Mouse (Mus musculus): ENCODE data around the gene Fgd2. TPM values are rescaled to one million over a fixed set of nuclear protein-coding genes. Genes with fewer than 3 reads are reported as not detected.
"Not testable (repeated sequence)": the region's sequence is repeated elsewhere in the genome, so short reads cannot be mapped to it uniquely, and the experiment has no call there.

The Fgd2 gene
- 1 to 10 TPM in 3 of 4 experiments, under 1 TPM in 1; 0.75 to 3.6 (median 1.5) TPM for total RNA-seq (2022)

DNA sequence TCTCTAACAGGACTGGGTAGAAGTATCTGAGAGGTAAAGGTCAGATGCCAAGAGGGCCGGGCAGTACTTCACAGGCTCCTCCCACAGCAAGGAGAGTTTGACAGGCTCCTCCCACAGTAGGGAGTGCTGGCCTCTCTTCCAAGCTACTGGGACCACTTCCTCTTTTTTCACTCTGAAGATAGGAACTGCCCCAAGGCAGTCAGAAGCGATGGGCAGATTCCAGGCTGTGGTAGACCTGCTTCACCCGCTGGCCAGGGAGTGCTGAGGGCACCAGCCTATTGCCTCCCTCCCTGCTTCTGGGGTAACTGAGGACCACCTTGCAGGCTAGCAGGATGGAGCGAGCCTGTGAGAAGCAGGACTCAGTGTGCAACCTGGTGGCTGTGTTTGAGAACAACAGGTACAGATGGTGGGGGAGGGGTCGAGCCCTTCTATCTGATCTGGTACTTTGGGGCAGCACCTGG, at the start of gene Fgd2:
Fgd2 (plus strand) TSS at position 154 of the 461 bp plus-strand sequence.
- DNase-seq (ENCODE audit: low spot score), result no peak

DNA sequence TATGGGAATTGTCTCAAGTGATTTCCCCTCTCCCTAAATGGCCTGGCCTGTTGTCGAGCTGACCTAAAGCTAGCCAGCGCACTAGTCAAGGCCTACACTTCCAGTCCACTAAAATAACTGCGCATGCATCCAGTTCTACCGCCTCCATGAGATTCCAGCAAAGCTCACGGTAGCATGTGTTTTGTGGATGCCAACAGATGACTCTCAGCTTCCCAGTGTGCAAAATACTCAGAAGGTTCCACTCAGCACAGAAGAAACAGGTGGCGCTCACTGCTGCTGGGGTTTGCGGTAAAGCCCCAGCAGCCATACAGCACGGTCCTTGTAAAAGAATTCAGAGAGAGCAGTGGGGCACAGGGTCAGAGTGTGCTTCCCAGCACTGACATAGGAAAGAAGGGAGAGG, 49.1 kb upstream of the Fgd2 start:
- DNase-seq (ENCODE audit: low spot score), result no peak

DNA sequence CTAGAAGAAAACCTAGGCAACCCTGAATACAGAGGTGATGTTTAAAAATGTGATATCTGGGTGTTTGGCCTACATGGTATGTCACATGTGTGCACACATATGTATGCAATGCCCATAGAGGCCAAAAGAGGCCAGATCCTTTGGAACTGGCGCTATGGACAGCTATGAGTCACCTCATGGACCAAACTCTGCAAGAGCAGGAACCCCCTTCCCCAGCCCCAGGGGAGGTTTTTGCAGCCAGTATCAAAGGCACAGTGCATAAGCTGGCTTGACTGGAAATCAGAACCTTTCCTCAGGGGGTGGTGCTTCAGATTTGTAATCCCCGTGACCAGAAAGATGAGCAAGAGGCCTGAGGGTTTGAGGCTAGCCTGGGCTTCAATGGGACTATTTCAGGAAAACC, 48.6 kb upstream of the Fgd2 start:
- DNase-seq (ENCODE audit: low spot score), result no peak

DNA sequence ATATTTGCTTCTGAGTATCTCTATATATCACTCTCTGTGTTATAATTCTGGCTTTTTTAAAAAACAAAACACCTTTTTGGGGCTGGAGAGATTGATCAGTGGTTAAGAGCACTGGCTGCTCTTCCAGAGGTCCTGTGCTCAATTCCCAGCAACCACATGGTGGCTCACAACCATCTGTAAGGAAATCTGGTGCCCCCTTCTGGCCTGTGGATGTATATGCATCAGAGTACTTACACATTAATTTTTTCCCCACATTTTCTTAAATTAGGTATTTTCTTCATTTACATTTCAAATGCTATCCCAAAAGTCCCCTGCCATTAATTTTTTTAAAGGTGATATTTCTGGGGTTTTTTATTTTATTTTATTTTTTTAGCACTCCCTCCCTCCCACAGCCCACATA, 47.4 kb upstream of the Fgd2 start:
- no peak for DNase-seq (ENCODE audit: low spot score)

- no peak for DNase-seq (ENCODE audit: low spot score)
These were observed 44.8 kb upstream of the Fgd2 start for GRCm38 (mm10) chr17:29315672-29316465.

DNA sequence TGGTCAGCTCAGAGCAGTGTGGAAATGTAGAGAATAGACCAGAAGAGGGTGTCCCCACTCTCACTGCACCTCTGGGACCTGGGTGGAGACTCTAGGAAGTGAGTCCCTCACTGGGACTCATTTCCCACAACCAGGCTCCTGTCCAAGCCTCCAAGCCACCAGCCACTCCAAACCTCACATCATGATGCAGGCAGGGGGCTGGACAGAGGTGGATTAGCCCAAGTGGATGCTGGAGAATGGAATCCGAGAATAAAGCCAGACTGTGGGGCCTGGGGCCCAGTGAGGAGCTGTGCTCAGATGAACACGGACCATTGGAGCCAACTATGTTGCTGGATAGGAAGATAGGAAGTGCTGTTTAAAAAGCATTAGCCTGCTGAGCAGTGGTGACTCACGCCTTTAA, 43.8 kb upstream of the Fgd2 start:
- DNase-seq (ENCODE audit: low spot score), result no peak

DNA sequence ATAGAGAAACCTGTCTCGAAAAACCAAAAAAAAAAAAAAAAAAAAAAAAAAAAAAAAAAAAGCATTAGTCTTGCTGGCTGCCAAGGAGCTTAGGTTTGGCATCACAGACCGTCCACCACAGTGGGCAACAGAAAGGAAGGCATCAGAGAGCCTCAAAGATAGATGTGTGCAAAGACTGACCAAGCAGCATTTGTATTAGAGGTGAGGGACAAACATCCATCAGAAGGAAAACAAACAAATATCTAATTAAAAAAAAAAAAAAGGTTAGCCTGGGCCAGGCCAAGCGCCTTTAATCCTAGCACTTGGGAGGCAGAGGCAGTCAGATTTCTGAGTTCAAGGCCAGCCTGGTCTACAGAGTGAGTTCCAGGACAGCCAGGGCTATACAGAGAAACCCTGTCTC, 43.3 kb upstream of the Fgd2 start, which contains the start of gene Pi16:
Pi16 (plus strand) TSS at position 301 of the 400 bp plus-strand sequence.
- not testable (repeated sequence) for DNase-seq (ENCODE audit: low spot score)

DNA sequence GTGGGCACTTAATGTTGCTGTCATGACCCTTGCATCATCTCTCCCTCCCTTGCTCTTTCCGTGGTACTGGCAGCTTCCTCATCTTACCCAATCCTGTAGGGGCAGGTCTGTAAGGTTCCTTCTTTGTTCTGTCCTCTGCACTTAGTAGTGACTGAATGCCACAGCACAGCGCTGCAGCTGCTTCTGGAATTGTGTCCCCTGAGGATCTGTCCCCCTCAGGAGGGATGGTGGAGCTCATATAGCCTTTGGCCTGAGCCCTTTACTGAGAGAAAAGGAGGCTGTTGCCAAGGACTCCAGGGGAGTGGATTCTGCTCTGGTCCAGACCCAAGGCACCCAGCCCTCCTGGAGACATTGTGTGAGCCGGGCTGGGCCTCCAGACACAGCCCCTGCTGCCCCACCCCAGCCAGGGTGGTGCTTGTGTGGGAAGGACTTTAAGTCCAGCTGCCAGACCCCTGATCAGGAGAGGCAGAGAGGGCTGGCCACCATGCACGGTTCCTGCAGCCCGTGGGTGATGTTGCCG, 41.9 kb upstream of the Fgd2 start:
- no peak for DNase-seq (ENCODE audit: low spot score)

DNA sequence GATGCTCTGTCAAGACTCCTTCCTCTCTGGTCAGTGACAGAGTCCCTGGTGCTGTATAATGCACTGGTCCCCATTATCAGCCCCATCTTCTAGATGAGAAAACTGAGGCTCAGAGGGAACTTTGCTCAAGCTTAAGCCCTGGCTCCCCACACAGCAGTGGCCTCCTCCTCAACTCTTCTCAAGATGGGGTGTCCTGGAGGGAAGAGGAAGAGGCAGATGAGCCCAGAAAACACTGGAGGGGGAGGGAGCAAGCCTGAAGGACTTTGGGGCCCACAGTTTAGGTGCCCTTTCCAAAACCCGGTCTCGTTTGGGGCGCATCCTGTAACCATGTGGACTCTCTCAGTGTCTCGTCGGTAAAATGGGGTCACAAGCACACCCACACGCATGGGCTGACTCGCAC, 41.2 kb upstream of the Fgd2 start:
- no peak for DNase-seq (ENCODE audit: low spot score)

GRCm38 (mm10) chr17:29319881-29320639, 40.7 kb upstream of the Fgd2 start:
- DNase-seq (ENCODE audit: low spot score), result no peak

DNA sequence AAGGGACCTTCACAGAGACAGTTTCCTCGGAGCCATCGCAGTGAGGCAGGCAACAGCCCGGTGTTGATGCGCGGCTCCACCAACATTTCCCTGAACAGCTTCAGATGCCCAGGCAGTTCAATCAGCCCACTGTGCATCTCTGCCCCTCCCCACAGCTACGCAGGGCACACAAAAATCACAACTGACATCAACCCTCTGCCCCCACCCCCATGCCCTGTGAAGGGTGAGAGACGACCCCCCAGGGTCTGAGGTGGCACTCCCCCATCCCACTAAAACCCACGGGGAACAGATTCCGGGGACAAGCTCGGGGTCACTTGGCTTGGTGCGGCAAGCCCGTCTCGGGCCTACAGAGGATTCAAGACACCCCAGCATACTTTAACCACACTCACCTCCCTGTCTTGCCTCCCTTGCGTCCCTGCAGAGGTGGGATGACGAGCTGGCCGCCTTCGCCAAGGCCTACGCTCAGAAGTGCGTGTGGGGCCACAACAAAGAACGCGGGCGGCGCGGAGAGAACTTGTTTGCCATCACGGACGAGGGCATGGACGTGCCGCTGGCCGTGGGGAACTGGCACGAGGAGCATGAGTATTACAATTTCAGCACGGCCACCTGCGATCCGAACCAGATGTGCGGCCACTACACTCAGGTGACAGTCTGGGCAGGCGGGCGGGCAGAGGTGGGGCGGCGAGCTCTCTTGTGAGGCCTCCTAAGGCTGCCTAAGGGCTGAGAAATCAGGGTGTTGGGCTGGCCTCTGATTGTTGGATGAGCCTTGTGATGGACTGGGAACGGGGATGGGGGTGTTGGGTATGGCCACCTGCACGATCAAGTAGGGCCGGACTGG, 38.7 kb upstream of the Fgd2 start:
- DNase-seq (ENCODE audit: low spot score), result no peak

DNA sequence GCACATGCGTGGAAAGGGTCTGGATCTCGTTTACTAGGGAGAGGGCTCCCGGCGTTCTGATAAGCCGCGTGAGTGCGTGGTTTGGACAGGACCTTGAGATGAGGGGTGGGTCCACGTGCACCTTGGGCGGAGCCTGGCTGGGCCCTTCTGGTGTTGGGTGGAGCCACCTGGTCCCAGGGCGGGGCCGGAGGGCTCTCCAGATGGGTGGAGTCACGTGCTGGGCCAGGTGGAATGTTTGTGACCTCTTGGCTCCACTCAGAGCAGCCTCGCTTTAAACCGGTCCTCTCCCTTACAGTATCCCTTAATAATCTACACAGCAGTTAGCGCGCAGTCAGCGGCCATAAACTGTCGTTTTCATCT, 38.1 kb upstream of the Fgd2 start:
- no peak for DNase-seq (ENCODE audit: low spot score)

DNA sequence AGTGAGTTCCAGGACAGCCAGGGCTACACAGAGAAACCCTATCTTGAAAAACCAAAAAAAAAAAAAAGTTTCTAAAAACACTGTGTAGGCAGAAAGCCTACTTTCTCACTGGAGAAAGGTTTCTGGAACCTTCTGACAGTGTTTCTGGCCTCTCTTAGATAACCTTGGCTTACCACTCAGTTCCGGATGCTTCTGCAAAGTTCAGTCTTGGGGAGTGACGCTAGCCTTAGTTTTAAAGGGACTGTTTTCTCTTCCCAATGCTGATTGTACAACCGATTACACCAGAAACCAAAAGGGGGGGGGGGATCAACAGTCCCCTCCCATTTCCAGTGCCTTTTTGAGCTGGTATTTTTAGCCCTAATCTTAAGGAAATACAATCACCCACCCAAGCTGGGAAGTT, 37.1 kb upstream of the Fgd2 start:
- DNase-seq (ENCODE audit: low spot score), result peak; percentile 53

DNA sequence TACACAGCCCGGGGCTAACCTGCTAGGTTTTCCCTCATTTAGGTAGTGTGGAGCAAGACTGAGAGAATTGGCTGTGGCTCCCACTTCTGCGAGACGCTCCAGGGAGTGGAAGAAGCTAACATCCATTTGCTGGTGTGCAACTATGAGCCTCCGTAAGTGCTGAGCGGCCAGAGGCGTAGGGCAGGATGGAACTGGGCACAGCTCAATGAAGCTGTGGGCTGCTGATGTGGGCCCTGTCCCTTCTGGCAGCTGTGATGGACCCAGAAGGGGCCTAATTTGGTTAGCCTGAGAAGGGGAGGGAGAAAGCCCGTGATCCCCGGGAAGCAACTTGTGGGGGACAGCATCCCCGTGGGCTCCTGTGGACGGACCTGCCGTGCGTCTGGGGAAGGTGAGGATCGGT, 34.9 kb upstream of the Fgd2 start:
- DNase-seq (ENCODE audit: low spot score), result no peak

DNA sequence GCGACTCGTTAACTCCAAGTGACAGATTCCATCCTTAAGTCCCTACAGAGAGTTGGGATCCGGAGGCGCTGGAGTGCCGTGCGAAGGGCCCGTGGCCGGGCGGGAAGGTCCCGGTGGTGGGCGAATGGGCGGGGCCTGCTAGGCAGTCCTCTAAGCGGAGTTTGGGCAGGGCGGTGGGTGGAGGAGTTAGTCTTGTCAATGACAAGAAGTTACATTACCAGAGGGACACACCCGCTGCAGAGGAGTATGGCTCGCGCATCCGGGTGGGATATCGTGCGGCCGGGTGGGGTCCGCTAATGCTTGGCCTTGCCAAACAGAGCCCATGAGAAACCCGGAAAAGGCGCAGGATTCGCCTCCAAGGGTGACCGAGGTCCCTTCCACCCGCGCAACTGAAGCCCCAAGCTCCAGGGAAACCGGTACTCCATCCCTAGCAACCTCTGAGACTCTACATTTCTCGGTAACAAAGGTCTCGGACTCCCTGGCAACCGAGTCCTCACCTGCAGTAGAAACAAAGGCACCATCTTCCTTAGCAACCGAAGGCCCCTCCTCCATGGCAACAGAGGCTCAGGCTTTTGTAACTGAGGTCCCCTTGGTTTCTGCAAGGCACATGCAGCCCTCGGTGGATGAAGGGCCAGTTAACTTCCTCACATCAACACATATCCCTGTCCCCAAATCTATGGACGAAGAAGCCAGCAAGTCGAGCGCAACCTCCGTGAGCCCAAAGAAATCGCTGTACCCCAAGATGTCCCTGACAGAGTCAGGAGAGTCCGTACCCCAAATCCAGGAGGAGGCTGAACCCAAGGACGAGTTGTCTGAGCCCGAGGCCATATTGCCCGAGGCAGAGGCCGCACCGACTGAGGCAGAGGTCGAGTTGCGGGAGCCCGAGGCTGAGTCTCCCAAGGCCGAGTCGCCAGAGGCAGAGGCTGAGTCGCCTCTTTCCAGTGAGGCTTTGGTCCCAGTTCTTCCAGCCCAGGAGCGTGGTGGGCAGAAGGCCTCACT, 33.9 kb upstream of the Fgd2 start:
- DNase-seq (ENCODE audit: low spot score), result peak; percentile 42

- no peak for DNase-seq (ENCODE audit: low spot score)
These were observed 33.0 kb upstream of the Fgd2 start for GRCm38 (mm10) chr17:29327691-29328090.

DNA sequence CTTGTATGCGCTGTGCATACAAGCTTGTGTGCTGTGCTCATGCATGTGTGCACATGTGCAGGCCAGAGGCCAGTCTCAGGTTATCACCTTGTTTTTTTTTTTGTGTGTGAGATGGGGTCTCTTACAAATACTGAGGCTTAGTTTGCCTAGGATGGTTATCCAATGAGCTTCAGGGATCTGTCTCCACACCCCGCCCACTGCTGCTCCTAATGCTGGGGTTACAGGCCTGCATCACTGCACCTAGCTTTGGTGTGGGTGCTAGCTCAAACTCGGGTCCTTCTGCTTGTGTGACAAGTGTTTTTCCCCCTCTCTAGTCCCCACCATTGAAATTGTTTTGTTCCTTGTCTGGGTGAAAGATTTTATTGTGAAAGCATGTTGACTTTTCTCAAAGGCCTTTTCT, 30.5 kb upstream of the Fgd2 start:
- DNase-seq (ENCODE audit: low spot score), result no peak

DNA sequence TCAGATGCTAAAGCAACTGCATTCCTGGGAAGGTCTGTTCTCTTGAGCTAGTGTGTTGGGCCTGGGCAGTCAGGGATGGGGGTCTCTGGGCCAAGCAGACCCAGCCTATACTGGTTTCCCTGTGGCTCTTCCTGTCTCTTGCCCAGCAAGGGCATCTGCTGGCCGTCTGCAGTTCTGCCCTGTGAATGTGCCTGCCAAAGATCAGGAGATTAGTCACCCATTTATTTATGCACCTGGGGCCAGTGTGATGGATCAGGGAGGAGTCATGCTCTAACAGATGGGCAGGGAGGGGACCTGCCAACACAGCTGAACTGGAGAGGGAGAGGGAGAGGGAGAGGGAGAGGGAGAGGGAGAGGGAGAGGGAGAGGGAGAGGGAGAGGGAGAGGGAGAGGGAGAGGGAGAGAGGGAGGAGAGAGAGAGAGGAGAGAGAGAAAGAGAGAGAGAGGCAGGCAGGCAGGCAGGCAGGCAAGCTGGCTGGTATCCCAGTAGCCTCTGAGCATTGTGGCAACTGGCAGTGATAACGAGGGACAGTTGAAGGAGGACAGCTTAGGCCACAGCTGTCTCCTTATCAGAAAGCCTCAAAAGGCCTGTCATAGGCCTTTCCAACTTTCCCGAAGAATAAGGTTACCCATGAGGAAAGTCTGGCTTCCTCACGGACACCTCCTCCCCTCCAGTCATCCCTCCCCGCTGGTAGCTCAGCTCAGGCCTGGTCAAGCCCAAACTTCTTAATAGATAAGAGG, 29.9 kb upstream of the Fgd2 start:
- DNase-seq (ENCODE audit: low spot score), result no peak

DNA sequence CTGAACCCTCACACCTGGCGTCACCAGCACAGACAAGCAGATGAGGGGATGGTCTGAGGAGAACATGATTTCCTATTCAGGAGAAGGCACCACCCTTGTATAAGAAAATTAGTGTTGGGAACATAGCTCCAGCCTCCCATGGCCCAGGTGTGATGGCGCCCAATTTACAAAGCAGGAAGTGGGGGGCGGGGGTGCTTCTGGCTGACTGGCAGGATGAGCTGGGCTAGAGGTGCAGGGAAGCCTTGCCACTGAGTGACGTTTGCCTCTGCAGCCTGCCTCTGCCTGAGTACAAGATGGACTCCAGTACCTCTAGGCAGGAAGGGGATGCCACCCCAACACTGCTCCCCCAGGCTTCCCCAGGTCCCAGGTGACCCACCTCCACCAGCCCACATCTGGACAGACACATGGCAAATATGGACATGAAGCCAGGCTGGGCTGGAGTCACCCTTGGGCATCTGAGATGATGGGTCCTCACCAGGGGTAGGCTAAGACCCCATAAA, 28.5 kb upstream of the Fgd2 start:
- no peak for DNase-seq (ENCODE audit: low spot score)
